Mouse (Mus musculus) forebrain, embryonic 16.5 days (tissue): ENCODE results near the gene Glce. TPM values are rescaled to one million over a fixed set of nuclear protein-coding genes. Genes with fewer than 3 reads are reported as not detected.

Source experiments
- ATAC-seq: fragments of 200-750 bp; cut with Nextera tagmentation; 2 replicates; pipeline ENCODE4 v1.8.0; 2017; ENCODE audit warnings: mild to moderate bottlenecking, moderate library complexity
- H3K27ac ChIP-seq: fragments of 300-500 bp; sonication (generic); 2 replicates; pipeline ENCODE4 v1.5.1; 2014; ENCODE audit warnings: low read length, control low read depth
- H3K27me3 ChIP-seq: fragments of 300-500 bp; sonication (generic); replicated peaks from 2 replicates; pipeline ENCODE4 v1.6.1; 2014; ENCODE audit warnings: low read length; ENCODE audit not compliant: control insufficient read depth, insufficient read depth
- H3K36me3 ChIP-seq: fragments of 300-500 bp; sonication (generic); 2 replicates; pipeline ENCODE4 v1.6.1; 2014; ENCODE audit not compliant: control insufficient read depth, insufficient read depth
- H3K4me1 ChIP-seq: fragments of 300-500 bp; sonication (generic); replicated peaks from 2 replicates; pipeline ENCODE4 v1.6.1; 2014; ENCODE audit warnings: low read length; ENCODE audit not compliant: control insufficient read depth, insufficient read depth
- H3K4me2 ChIP-seq: fragments of 300-500 bp; sonication (generic); 2 replicates; pipeline ENCODE4 v1.6.1; 2014; ENCODE audit warnings: mild to moderate bottlenecking, low read length, control low read depth
- H3K4me3 ChIP-seq: fragments of 300-500 bp; sonication (generic); replicated peaks from 2 replicates; pipeline ENCODE4 v1.5.1; 2014; ENCODE audit warnings: mild to moderate bottlenecking, low read length, control low read depth
- H3K9ac ChIP-seq: fragments of 300-500 bp; sonication (generic); replicated peaks from 2 replicates; pipeline ENCODE4 v1.6.1; 2014; ENCODE audit warnings: low read depth, low read length, control low read depth
- H3K9me3 ChIP-seq: fragments of 300-500 bp; sonication (generic); 2 replicates; pipeline ENCODE4 v1.6.1; 2016; ENCODE audit warnings: low read length; ENCODE audit not compliant: control insufficient read depth
- WGBS: fragments of 180-500 bp; shearing (Covaris S2); extraction: QIAGEN DNeasy Blood & Tissue Kit; methylation state at CpG from one replicate; pipeline ENCODE4 v1.1.7; 2014; 5-methylcytosine and 5-hydroxymethylcytosine counted together
- polyA plus RNA-seq: library from polyadenylated mRNA; unstranded; fragments of >200 nt; fragmentation: Nextera tagmentation; extraction: Ambion mirVana; gene quantifications from 2 replicates; pipeline ENCODE4 v1.2.1, GENCODE M21; 2015

The Glce gene
- polyA plus RNA-seq, 1 experiment from 2014 or later: 22.7 TPM

DNA sequence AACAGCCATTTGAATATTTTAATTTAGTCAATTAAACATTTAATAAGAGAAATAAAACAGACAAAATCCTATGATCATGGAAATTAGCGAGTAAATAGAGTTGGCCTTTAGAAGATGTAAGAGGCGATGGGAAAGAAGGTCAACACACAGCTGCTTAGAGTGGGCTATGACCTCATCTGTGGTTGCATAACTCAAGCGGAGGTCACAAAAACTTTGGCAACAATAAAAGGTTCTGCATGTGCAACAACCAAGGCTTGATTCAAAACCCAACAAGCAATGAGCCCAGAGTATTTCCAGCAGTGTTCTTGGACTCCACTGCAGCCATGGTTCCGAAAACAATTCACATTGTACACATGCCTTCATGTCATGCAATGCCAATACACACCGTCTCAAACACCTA is 30.9 kb downstream of the Glce start:
- no peak overlapping the region for H3K27ac ChIP-seq

DNA sequence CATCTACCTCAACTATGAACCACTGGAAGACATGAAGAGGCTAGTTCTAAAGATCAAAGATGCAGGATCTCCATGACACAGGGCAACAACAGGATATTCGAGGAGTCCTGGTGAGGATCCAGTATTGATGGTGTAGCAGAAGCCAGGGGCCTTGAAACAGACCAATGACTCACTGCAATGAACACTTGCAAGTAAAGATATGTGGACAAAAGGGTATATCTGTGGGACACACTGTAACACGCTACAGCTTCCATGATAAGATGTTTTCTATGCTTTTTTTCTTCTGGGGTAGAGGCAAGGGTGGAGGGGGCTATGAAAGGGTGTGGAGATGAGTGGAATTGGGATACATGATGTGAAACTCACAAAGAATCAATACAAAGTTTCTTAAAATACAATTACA is 36.9 kb downstream of the Glce start:
- no peak overlapping the region for H3K4me2 ChIP-seq
- H3K4me3 ChIP-seq: no peak overlapping the region
- H3K9ac ChIP-seq: no peak overlapping the region
- ATAC-seq: no peak
- no peaks in the 10 kb centered on the region; the same call in 1 of the 2 replicates for H3K4me1 ChIP-seq
- H3K9me3 ChIP-seq: no peaks in the 10 kb centered on the region
- 93% methylated on average over 2 of the region's 2 CpGs for WGBS
- H3K27ac ChIP-seq: no peak overlapping the region
- H3K27me3 ChIP-seq: no peaks in the 10 kb centered on the region
- no peaks in the 10 kb centered on the region for H3K36me3 ChIP-seq

More for the DNA sequence above, 30.9 kb downstream of the Glce start:
- H3K9ac ChIP-seq: no peak overlapping the region
- 58% methylated on average over 5 of the region's 5 CpGs for WGBS
- no peaks in the 10 kb centered on the region for H3K9me3 ChIP-seq
- ATAC-seq: no peak
- H3K4me3 ChIP-seq: no peak overlapping the region
- no peak overlapping the region for H3K4me2 ChIP-seq
- no peaks in the 10 kb centered on the region; the same call in none of the 2 replicates for H3K4me1 ChIP-seq
- no peaks in the 10 kb centered on the region for H3K27me3 ChIP-seq
- H3K36me3 ChIP-seq: no peaks in the 10 kb centered on the region

DNA sequence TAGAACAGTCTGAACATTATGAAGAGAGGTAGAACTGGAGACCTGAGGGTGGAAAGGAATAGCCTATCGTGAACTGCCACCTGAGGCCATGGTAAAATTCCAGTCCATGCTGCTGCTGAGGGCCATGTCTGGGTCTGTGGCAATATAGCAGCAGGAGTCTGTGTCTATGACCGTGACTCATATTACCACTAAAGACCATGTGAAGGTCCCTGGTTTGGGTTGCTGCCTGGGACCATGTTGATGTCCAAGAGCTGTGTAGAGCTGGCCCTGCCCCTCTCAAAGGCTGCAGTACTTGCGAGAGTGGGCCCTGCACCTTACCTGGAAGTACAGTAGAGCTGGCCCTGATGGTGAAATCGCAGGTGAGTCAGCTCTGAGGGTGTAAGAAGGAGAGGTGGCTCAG is 37.6 kb downstream of the Glce start:
- 95% methylated on average over 4 of the region's 4 CpGs for WGBS
- H3K9me3 ChIP-seq: no peaks in the 10 kb centered on the region
- ATAC-seq: no peak
- no peak overlapping the region for H3K9ac ChIP-seq
- H3K4me1 ChIP-seq: no peaks in the 10 kb centered on the region; the same call in 1 of the 2 replicates
- H3K4me3 ChIP-seq: no peak overlapping the region
- no peaks in the 10 kb centered on the region for H3K36me3 ChIP-seq
- H3K4me2 ChIP-seq: no peak overlapping the region
- H3K27me3 ChIP-seq: no peaks in the 10 kb centered on the region
- H3K27ac ChIP-seq: no peak overlapping the region

DNA sequence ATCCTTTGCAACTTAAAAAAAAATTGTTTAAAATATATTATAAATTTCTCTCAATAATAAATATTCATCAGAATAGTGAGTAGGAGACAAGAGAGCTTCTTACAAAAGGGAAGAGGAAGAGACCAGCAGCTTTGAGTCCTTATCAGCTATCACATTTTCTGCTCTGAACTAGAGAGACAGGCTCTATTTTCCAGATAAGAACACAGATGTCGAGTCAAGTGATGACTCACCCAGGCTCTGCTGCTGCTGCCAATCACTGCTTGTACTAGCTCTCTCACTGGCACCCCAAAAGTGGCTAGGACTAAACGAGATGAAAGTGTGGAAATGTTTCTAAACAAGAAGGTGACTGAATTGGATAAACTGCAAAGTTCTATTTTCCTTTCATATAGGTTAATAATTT is 39.5 kb downstream of the Glce start:
- 41% methylated on average over 2 of the region's 2 CpGs for WGBS

DNA sequence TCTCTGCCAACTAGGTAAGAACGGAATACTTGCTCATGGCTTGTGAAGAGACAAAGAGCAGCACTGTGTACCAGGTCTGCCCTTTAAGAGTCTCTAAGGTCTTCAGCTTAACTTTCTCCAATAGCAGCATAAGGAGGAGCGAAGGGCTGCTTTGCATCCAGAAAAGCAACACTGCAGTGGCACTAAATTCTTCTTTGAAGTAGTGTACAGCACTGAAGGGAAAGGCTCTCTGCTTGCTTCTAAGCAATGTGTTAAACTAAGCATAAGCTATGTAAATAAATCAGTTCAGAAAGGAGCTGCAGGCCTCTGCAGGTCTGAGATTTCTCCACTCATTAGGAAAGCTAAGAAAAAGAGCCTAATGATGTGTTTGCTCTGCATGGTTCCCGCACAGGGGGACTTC is 40.9 kb downstream of the Glce start:
- Histone ChIP-seq H3K9ac (no peak overlapping the region), H3K27me3 (no peaks in the 10 kb centered on the region), H3K4me1 (no peaks in the 10 kb centered on the region; the same call in 1 of the 2 replicates), H3K27ac (no peak overlapping the region), H3K36me3 (no peaks in the 10 kb centered on the region), H3K4me2 (no peak overlapping the region), H3K4me3 (no peak overlapping the region), H3K9me3 (no peaks in the 10 kb centered on the region)
- WGBS: 13% methylated on average over 3 of the region's 3 CpGs
- ATAC-seq: peak; percentile 52; the same call in 1 of the 2 replicates

More for the DNA sequence above, 39.5 kb downstream of the Glce start:
- Histone ChIP-seq H3K4me3 (no peak overlapping the region), H3K27me3 (no peaks in the 10 kb centered on the region), H3K9ac (no peak overlapping the region), H3K36me3 (no peaks in the 10 kb centered on the region), H3K4me2 (no peak overlapping the region), H3K9me3 (no peaks in the 10 kb centered on the region), H3K4me1 (no peaks in the 10 kb centered on the region; the same call in 1 of the 2 replicates), H3K27ac (no peak overlapping the region)
- ATAC-seq: no peak

DNA sequence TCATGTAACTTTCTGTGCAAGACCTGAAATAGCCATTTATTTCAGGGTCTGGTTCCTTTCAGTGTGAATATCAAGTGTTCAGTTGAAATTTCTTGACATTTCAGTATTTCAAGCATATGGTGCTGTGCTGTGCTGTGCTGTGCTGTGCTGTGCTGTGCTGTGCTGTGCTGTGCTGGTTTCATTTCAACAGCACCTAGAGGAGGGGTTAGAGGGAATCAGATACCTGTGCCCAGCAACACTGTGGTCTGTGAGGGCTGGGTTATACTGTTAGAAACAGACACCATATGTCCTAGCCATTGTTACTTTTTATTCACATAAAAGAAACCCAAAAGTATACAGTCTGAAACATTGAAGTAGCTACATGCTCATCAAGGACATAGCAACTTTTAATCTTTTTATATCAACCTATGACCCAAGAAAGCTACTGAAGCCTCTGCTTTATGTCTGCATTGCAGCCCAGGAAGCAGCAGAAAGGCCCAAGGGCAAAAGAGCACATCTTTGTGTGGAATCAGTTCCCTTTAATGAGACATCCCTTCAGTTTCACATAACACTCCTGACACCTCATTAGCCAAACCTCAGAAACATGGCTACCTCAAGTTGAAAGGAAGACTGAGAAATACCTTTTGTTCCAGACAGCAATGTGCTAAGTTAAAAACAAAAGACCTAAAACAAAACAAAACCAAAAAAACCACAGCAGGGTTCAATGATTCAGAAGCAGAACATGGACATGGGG is 42.3 kb downstream of the Glce start:
- no peak overlapping the region for H3K9ac ChIP-seq
- no peaks in the 10 kb centered on the region; the same call in 1 of the 2 replicates for H3K4me1 ChIP-seq
- H3K4me2 ChIP-seq: no peak overlapping the region
- no peak overlapping the region for H3K27ac ChIP-seq
- ATAC-seq: no peak
- H3K9me3 ChIP-seq: no peaks in the 10 kb centered on the region
- H3K27me3 ChIP-seq: no peaks in the 10 kb centered on the region
- H3K4me3 ChIP-seq: no peak overlapping the region
- no peaks in the 10 kb centered on the region for H3K36me3 ChIP-seq

DNA sequence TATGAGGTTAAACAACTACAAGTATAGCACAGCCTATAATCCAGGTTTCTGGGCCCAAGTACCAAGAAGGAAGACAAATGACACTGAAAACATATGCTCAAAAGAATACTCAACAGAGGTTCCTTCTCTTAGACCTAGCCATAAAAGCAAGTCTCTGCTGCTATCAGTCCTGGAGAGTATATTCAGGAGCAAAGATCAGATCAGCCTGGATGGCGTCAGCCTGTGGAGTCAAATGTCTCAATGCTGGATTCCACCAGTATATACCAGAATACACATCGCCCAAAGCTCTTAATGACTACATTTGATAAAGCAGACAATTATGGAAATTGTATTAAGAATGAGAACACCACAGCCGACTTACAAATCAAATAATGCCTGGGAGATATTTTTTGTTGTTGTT is 60.2 kb downstream of the Glce start:
- H3K4me3 ChIP-seq: no peak overlapping the region
- H3K4me2 ChIP-seq: no peak overlapping the region
- no peak overlapping the region for H3K27ac ChIP-seq
- H3K9ac ChIP-seq: no peak overlapping the region
- WGBS: 96% methylated on average over 3 of the region's 3 CpGs
- ATAC-seq: no peak
- no peaks in the 10 kb centered on the region for H3K4me1 ChIP-seq
- H3K27me3 ChIP-seq: no peaks in the 10 kb centered on the region
- no peaks in the 10 kb centered on the region for H3K36me3 ChIP-seq
- no peaks in the 10 kb centered on the region for H3K9me3 ChIP-seq

DNA sequence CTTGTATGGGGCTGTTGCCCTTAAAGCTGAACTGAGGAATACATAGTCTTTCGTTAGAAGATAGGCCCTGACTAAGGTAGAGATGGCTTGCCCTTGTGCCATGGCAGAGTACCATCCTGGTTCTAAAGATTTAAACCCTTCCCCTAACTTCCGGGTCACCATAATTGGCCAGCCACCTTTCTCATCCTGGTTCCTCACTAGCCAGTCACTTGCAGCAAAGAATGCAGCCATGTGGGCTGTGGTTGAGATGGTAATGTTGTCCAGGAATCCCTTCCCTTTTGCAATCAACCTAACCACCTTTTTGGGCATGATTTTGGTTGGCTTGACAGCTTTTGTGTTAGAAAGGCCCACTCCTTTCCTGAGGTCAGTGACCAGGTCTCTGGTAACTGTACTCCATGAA is 62.0 kb downstream of the Glce start:
- Histone ChIP-seq H3K9me3 (no peaks in the 10 kb centered on the region), H3K27ac (no peak overlapping the region), H3K27me3 (no peaks in the 10 kb centered on the region), H3K4me3 (no peak overlapping the region), H3K36me3 (no peaks in the 10 kb centered on the region), H3K4me1 (no peaks in the 10 kb centered on the region), H3K4me2 (no peak overlapping the region), H3K9ac (no peak overlapping the region)
- no peak for ATAC-seq
- WGBS: 93% methylated on average over 2 of the region's 2 CpGs

DNA sequence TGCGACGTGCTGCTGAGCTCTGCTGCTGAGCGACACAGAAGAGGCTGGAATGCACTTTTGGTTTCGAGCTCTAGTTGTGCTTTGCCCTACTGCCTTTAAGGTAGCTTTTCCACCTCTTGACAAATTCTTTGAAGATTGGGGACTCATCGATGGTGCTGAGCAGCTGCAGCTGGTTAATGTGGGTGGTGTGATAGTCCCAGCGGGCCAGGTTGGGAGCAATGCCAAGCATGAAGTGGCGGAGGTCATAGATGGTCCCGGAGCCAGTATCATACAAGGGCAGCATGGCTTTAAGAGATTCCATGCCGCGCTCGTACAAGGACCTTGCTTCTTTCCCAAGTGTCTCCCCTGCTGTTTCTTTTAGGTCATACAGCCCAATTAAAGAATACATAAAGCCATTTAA is 62.5 kb downstream of the Glce start:
- Histone ChIP-seq H3K9ac (no peak overlapping the region), H3K9me3 (no peaks in the 10 kb centered on the region), H3K36me3 (no peaks in the 10 kb centered on the region), H3K27ac (no peak overlapping the region), H3K27me3 (no peaks in the 10 kb centered on the region), H3K4me3 (no peak overlapping the region), H3K4me2 (no peak overlapping the region), H3K4me1 (no peaks in the 10 kb centered on the region)
- 82% methylated on average over 11 of the region's 11 CpGs for WGBS
- ATAC-seq: no peak
